In the genomic region with DNA sequence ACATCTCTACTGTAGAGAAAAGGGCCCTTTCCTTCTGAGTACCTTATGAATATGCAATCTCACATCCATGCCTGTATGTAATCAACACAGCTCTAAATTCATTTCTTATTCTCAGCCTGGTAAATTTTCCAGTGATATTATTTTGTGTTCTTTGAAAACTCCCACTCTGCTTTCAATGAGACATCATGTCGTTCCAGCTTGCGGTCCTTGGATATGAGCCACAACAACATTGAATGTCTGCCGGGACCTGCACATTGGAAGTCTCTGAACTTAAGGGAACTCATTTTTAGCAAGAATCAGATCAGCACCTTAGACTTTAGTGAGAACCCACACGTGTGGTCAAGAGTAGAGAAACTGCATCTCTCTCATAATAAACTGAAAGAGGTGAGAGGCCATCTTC, we compare ENCODE assay signal across 24 mouse cellular contexts.
DNase-seq lines count a peak whose midpoint lies in the region; ATAC-seq lines count a peak whose summit lies in the region.
"Had no signal": no experiment of that assay in that cellular context is flagged by ENCODE, and none has a peak within 500 bp of the region (broad histone marks: within the 10 kb centered on the region; RNA-seq: fewer than 3 reads in every experiment).

No protein-coding gene starts in this region.

- H3K36me3 ChIP-seq in midbrain, embryonic 15.5 days (replicated peaks) = no peaks in the 10 kb centered on the region
- H3K36me3 ChIP-seq: embryonic facial prominence, embryonic 12.5 days; hindbrain, embryonic 10.5 days; hindbrain, embryonic 13.5 days had no signal

- H3K9ac ChIP-seq in midbrain, embryonic 15.5 days = no peak overlapping the region
- H3K9ac ChIP-seq: embryonic facial prominence, embryonic 12.5 days; embryonic facial prominence, embryonic 15.5 days; forebrain, postnatal 0 days; hindbrain, embryonic 13.5 days had no signal

- WGBS in midbrain, embryonic 15.5 days = 86% methylated on average over 4 of the region's 4 CpGs

- no peak overlapping the region for H3K4me2 ChIP-seq in midbrain, embryonic 15.5 days
- H3K4me2 ChIP-seq: embryonic facial prominence, embryonic 12.5 days; embryonic facial prominence, embryonic 15.5 days; heart, embryonic 11.5 days; hindbrain, embryonic 13.5 days had no signal

- H3K27ac ChIP-seq in midbrain, embryonic 15.5 days = no peak overlapping the region
- H3K27ac ChIP-seq: embryonic facial prominence, embryonic 12.5 days; embryonic facial prominence, embryonic 15.5 days; hindbrain, embryonic 10.5 days; hindbrain, embryonic 13.5 days had no signal

- no peaks in the 10 kb centered on the region for H3K9me3 ChIP-seq in midbrain, embryonic 15.5 days
- H3K9me3 ChIP-seq: embryonic facial prominence, embryonic 12.5 days; embryonic facial prominence, embryonic 15.5 days; hindbrain, embryonic 10.5 days; hindbrain, embryonic 13.5 days had no signal

- no peak for DNase-seq in frontal cortex, postnatal 10 days (ENCODE audit: low spot score in 2 of 2)
- peak; percentile 56 for DNase-seq in brain, adult 2 months (ENCODE audit: low read depth, low spot score)
- peak; percentile 38 for DNase-seq in layer of hippocampus, adult 9-11 months
- peak; percentile 19 to 35 for DNase-seq in layer of hippocampus, postnatal 36 days
- no peak for DNase-seq in cerebellum, adult 11-12 months
- DNase-seq: adrenal gland, adult 8-10 months; adrenal gland, postnatal 25 days; cerebellum, adult 2 months; cerebellum, adult 9-11 months; cerebellum, postnatal 25 days; forebrain, postnatal 0 days; gastrocnemius, postnatal 10 days; gastrocnemius, postnatal 36 days; heart, postnatal 36 days had no signal

- no peaks in the 10 kb centered on the region for H3K4me1 ChIP-seq in midbrain, embryonic 15.5 days
- H3K4me1 ChIP-seq: embryonic facial prominence, embryonic 12.5 days; embryonic facial prominence, embryonic 15.5 days; hindbrain, embryonic 10.5 days; hindbrain, embryonic 13.5 days had no signal

- no peaks in the 10 kb centered on the region for H3K27me3 ChIP-seq in midbrain, embryonic 15.5 days (replicated peaks)
- H3K27me3 ChIP-seq: embryonic facial prominence, embryonic 12.5 days; embryonic facial prominence, embryonic 15.5 days; hindbrain, embryonic 13.5 days had no signal

- H3K4me3 ChIP-seq in midbrain, embryonic 15.5 days = no peak overlapping the region
- H3K4me3 ChIP-seq: embryonic facial prominence, embryonic 12.5 days; embryonic facial prominence, embryonic 15.5 days; hindbrain, embryonic 10.5 days; hindbrain, embryonic 13.5 days had no signal

- ATAC-seq in frontal cortex, adult (ENCODE audit: low TSS enrichment) = peak; percentile 52
- ATAC-seq in midbrain, embryonic 15.5 days (replicated peaks) = no peak
- ATAC-seq: activated CD4-positive, CD25-positive, alpha-beta regulatory T cell, adult 4 months; forebrain, embryonic 14.5 days; forebrain, postnatal 0 days; hindbrain, embryonic 16.5 days had no signal

Comparison
In these comparisons a context has a peak if more than half of its experiments do, and no peak if none do; other contexts are left out.
1. DNase-seq: peak in brain, adult 2 months (single experiment), layer of hippocampus, adult 9-11 months (single experiment) and layer of hippocampus, postnatal 36 days (2 of 2); none in frontal cortex, postnatal 10 days (0 of 2) and cerebellum, adult 11-12 months (single experiment).